Mouse (Mus musculus): ENCODE results near the gene BC107364. TPM values are rescaled to one million over a fixed set of nuclear protein-coding genes. Genes with fewer than 3 reads are reported as not detected.
"Not testable (repeated sequence)": the region's sequence is repeated elsewhere in the genome, so short reads cannot be mapped to it uniquely, and the experiment has no call there.

The BC107364 gene
- polyA plus RNA-seq, 1 experiment from 2014 or later: not detected

DNA sequence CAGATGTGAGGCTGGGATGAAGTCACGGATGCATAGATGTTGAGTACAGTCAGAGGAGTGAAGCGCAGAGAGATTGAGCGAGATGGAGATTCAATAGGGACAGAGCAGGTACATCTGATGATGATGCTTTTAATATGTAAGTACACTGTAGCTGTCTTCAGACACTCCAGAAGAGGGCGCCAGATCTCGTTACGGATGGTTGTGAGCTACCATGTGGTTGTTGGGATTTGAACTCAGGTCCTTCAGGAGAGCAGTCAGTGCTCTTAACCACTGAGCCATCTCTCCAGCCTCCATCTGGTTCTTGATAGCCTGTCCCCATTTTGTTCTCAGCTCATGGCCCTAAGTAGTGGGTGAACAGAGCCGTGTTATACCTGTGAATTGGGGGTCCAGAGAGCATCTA, 30.9 kb upstream of the BC107364 start:
- 53% methylated on average over 7 of the region's 7 CpGs for WGBS
- not testable (repeated sequence) for ATAC-seq (ENCODE audit: low read depth); H3K4me3 ChIP-seq; H3K36me3 ChIP-seq; H3K27ac ChIP-seq (replicated peaks); H3K9ac ChIP-seq; H3K4me1 ChIP-seq (replicated peaks); H3K4me2 ChIP-seq; H3K9me3 ChIP-seq
- peaks cover 35% of the 10 kb centered on the region for H3K27me3 ChIP-seq

DNA sequence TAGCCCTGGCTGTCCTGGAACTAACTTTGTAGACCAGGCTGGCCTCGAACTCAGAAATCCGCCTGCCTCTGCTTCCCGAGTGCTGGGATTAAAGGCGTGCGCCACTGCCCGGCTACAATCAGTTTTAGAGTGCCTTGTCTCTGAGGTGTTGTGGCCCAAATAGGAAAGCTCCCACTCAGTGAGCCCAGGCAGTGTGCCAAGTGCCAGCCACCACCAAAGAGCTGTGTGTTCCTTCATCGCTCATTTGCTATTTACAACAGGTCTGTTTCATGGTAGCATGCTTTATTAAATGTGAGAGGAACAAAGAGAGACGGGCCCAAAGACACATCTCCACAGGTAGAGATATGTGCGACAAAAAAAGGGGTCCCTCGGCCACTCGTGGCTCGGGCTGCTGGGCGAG, 30.3 kb upstream of the BC107364 start:
- no peak for ATAC-seq (ENCODE audit: low read depth)
- no peaks in the 10 kb centered on the region for H3K9me3 ChIP-seq

DNA sequence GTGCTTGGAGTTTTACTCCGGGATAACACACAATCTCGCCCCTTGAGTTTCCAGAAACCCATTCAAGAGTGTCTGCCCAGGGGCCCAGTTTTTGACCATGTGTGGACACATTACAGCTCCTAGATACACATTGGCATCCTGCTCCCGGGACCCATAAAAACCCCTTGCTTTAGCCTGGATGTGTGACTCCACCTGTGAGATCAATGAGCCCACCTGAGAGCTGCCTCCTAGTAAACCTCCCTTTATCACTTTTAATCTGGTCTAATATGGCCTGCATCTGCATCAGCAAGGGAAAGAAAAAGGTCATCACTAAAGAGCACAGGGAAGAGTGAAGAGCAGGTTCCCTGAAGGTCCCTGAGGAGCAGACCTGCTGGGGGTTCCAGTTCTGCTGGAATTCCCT, 29.8 kb upstream of the BC107364 start:
- H3K27me3 ChIP-seq: peaks cover 47% of the 10 kb centered on the region

More for the DNA sequence above, 30.3 kb upstream of the BC107364 start:
- H3K4me2 ChIP-seq: no peak overlapping the region
- 92% methylated on average over 13 of the region's 13 CpGs for WGBS
- H3K9ac ChIP-seq: no peak overlapping the region
- H3K4me3 ChIP-seq: no peak overlapping the region
- H3K36me3 ChIP-seq: no peaks in the 10 kb centered on the region
- peaks cover 4% of the 10 kb centered on the region; the same call in 1 of the 2 replicates for H3K4me1 ChIP-seq (replicated peaks)
- H3K27ac ChIP-seq (replicated peaks): no peak overlapping the region
- H3K27me3 ChIP-seq: peaks cover 41% of the 10 kb centered on the region

DNA sequence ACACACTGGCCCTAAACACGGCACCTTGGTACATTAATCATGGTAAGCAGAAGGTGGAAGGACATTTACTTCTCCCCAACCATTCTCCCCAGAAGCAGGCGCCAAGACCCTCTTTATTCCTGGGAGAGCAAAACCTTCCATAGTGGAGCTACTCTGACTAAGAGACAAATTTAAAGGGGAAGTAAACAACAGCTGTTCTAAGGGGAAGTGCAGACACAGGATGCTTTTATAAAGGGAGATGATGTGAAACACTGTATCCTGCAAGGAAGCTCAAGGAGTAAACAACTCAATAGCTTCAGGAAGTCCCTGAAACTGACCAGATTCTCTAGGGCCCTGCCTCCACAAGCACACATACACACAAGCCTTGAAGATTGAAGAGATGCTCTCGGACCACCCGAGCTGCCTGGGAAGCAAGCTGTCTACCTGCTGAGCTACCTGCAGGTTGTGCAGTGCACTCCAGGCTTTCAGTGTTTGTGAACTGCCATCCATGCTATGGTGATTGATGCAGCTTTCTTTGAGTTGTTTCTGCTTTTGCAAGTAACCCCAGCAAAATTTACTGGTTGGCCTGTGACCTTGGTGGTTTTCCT, 28.7 kb upstream of the BC107364 start:
- Histone ChIP-seq H3K36me3 (no peaks in the 10 kb centered on the region), H3K4me3 (no peak overlapping the region), H3K9me3 (no peaks in the 10 kb centered on the region), H3K27ac (replicated peaks) (no peak overlapping the region), H3K27me3 (peaks cover 56% of the 10 kb centered on the region), H3K9ac (no peak overlapping the region), H3K4me1 (replicated peaks) (no peaks in the 10 kb centered on the region), H3K4me2 (no peak overlapping the region)
- no peak for ATAC-seq (ENCODE audit: low read depth)
- WGBS: 80% methylated on average over 4 of the region's 4 CpGs

More for the DNA sequence above, 29.8 kb upstream of the BC107364 start:
- H3K4me2 ChIP-seq: no peak overlapping the region
- no peak overlapping the region for H3K27ac ChIP-seq (replicated peaks)
- no peaks in the 10 kb centered on the region for H3K4me1 ChIP-seq (replicated peaks)
- no peak overlapping the region for H3K4me3 ChIP-seq
- WGBS: 83% methylated on average over 3 of the region's 3 CpGs
- no peaks in the 10 kb centered on the region for H3K36me3 ChIP-seq
- no peak overlapping the region for H3K9ac ChIP-seq
- ATAC-seq (ENCODE audit: low read depth): no peak
- H3K9me3 ChIP-seq: no peaks in the 10 kb centered on the region

DNA sequence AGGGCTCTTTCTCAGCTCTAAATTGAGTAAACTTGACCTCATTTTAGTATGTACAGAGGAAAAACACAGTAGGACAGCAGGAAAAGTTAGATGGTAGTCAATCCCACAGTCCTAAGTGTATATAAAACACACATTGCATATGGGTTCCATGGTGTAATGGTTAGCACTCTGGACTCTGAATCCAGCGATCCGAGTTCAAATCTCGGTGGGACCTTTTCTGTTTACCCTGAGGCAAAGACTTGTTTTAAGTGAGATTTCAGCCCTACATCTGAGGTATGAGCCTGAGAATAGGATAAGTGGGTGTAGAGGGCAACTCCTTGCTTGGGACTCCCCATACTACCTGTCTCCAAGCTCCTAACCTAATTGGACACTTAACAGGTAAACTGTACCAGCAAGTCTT, 27.1 kb upstream of the BC107364 start:
- Histone ChIP-seq H3K36me3 (no peaks in the 10 kb centered on the region), H3K4me3 (no peak overlapping the region), H3K9ac (no peak overlapping the region), H3K9me3 (no peaks in the 10 kb centered on the region), H3K4me1 (replicated peaks) (peaks cover 10% of the 10 kb centered on the region), H3K27me3 (peaks cover 59% of the 10 kb centered on the region), H3K27ac (replicated peaks) (no peak overlapping the region), H3K4me2 (no peak overlapping the region)
- ATAC-seq (ENCODE audit: low read depth): no peak
- 24% methylated on average over 3 of the region's 3 CpGs for WGBS

DNA sequence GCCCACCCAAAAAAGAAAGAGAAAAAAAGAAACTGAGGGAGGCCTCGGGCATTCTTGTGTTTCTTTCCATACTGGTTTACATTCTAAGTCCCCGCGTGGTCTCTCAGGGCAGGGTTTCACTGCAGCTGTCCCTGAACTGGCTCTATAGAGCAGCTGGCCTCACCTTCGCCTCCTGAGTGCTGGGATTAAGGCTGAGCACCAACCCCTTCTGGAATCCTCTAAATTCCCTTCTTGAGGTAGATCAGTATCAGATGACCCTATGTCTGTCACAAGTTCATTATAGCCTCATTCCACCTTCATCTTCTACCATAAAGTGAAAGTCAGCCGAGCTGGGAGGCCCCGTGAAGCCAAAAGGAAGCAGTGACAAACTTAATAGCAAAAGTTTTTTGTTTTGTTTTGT, 25.5 kb upstream of the BC107364 start:
- H3K36me3 ChIP-seq: no peaks in the 10 kb centered on the region
- H3K4me3 ChIP-seq: no peak overlapping the region
- 68% methylated on average over 6 of the region's 6 CpGs for WGBS
- peaks cover 10% of the 10 kb centered on the region for H3K4me1 ChIP-seq (replicated peaks)
- peaks cover 68% of the 10 kb centered on the region for H3K27me3 ChIP-seq
- no peak for ATAC-seq (ENCODE audit: low read depth)
- H3K9ac ChIP-seq: no peak overlapping the region
- no peak overlapping the region for H3K4me2 ChIP-seq
- H3K9me3 ChIP-seq: no peaks in the 10 kb centered on the region
- no peak overlapping the region for H3K27ac ChIP-seq (replicated peaks)

DNA sequence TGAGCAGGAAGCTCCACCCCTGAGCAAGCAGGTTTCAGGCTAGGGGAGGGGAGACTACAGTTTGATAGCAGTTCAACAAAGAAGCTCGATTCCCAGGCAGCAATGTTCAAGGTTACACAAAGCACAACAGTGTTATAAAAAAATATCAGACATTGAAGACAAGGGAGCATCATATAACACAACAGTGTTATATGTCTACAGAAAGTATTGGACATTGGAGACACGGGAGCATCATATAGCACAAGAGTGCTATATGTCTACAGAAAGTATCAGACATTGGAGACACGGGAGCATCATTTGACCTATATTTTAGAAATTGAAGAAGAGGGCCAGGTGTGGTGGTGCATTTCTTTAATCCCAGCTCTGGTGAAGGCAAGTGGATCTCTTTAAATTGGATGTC, 25.0 kb upstream of the BC107364 start:
- no peak overlapping the region for H3K4me2 ChIP-seq
- no peaks in the 10 kb centered on the region for H3K36me3 ChIP-seq
- peaks cover 10% of the 10 kb centered on the region for H3K4me1 ChIP-seq (replicated peaks)
- 46% methylated on average over 3 of the region's 3 CpGs for WGBS
- peaks cover 73% of the 10 kb centered on the region for H3K27me3 ChIP-seq
- H3K4me3 ChIP-seq: no peak overlapping the region
- H3K9me3 ChIP-seq: no peaks in the 10 kb centered on the region
- no peak for ATAC-seq (ENCODE audit: low read depth)
- no peak overlapping the region for H3K9ac ChIP-seq
- no peak overlapping the region for H3K27ac ChIP-seq (replicated peaks)

DNA sequence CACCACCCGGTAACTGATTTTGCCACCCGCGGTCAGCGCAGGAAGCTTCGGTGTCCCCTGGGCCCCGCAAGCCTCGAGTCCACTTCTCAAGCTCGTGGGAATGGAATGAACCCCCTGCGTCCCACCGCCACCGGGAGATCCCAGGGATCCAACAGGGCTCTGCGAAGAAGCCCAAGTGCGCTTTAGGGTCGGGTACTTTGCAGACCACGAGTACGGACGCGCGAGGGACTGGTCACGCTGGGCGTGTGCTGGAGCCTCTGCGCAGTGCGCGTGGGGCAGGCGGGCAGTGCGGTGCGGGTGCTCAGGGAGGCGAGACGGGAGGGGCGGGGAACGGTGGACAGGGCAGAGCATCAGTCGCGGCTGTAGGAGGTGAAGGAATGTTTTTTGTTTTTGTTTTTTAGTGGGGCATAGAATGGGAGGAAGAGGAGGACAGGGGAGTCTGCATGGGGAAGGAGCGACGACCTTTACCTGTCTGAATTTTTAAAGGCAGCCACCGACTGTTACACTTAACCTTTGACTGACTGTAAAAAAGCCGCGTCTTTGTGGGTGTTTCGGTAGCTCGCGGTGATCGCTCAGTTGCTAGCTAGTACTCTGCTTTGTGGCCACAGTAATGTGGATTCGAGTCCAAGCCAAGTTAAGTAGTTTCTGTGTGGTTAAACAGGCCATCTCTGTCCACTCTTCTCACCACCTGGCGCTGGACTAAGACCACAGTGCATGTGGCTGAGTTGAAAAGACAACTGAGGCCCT, 23.0 kb upstream of the BC107364 start:
- peak overlapping the region; percentile 62 for H3K4me2 ChIP-seq
- peak overlapping the region; percentile 36 for H3K4me3 ChIP-seq
- H3K9ac ChIP-seq: peak overlapping the region; percentile 60
- H3K27me3 ChIP-seq: peaks cover 78% of the 10 kb centered on the region
- 1% methylated on average over 44 of the region's 44 CpGs for WGBS
- H3K9me3 ChIP-seq: no peaks in the 10 kb centered on the region
- no peaks in the 10 kb centered on the region for H3K36me3 ChIP-seq
- ATAC-seq (ENCODE audit: low read depth): no peak
- peaks cover 10% of the 10 kb centered on the region for H3K4me1 ChIP-seq (replicated peaks)
- no peak overlapping the region for H3K27ac ChIP-seq (replicated peaks)

DNA sequence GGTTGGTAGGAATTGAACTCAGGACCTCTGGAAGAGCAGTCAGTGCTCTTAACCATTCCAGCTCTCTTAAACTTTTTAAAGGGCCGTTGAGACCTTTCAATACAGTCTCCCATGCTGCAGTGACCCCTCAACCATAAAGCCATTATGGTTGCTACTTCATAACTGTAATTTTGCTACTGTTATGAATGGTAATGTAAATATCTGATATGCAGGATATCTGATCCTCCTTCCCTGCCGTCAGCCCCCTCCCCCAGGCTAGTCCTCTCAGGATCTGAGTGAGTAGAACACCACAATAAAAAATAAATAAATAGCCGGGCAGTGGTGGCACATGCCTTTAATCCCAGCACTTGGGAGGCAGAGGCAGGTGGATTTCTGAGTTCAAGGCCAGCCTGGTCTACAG, 21.4 kb upstream of the BC107364 start:
- ATAC-seq (ENCODE audit: low read depth); H3K9ac ChIP-seq; H3K4me3 ChIP-seq: not testable (repeated sequence)

DNA sequence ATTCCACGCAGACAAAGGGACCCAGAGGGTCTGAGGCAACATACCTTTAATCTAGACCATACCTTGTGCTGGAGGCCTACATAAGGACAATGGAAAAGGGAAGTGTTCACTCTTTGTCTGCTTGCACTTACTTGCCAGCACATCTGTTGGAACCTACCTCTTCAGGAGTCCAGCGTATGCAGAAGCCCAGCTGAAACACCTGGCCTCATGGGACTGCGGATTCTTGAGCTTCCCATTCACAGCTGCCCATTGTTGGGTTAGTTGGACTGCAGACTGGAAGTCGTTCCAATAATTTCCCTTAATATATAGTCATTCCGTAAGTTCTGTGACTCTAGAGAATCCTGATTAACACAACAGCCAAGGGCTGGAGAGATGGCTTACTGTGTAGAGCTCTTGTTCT, 20.0 kb upstream of the BC107364 start:
- Histone ChIP-seq H3K9me3 (no peaks in the 10 kb centered on the region), H3K9ac (no peak overlapping the region), H3K4me1 (replicated peaks) (peaks cover 10% of the 10 kb centered on the region), H3K36me3 (no peaks in the 10 kb centered on the region), H3K27me3 (peaks cover 67% of the 10 kb centered on the region), H3K4me2 (no peak overlapping the region), H3K27ac (replicated peaks) (no peak overlapping the region), H3K4me3 (no peak overlapping the region)
- no peak for ATAC-seq (ENCODE audit: low read depth)
- 88% methylated on average over 5 of the region's 5 CpGs for WGBS

More for the DNA sequence above, 21.4 kb upstream of the BC107364 start:
- H3K27me3 ChIP-seq: peaks cover 81% of the 10 kb centered on the region
- H3K4me2 ChIP-seq; H3K4me1 ChIP-seq (replicated peaks); H3K36me3 ChIP-seq; H3K27ac ChIP-seq (replicated peaks); H3K9me3 ChIP-seq: not testable (repeated sequence)
- 79% methylated on average over 3 of the region's 3 CpGs for WGBS

DNA sequence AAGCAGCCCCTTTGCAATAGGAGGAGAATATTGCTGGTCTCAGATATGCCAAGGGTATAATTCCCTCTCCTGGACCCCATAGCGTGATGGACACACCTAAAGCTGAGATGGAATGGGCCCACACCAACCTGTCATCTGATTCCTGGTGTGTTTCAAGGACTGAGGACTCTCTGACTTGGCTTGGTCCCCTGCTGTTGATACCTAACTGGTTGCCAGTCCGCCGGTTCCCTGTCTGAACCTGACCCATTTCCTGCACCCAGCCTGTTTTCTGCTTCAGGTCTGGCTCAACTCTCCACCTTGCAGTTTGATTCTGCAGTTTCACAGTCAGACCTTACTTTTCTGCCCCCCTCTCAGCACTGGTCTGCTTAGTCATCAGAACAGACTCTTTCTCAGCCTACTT, 17.5 kb upstream of the BC107364 start:
- H3K27me3 ChIP-seq: peaks cover 64% of the 10 kb centered on the region
- H3K27ac ChIP-seq (replicated peaks): no peak overlapping the region
- 91% methylated on average over 3 of the region's 3 CpGs for WGBS
- H3K9ac ChIP-seq: no peak overlapping the region
- H3K4me3 ChIP-seq: no peak overlapping the region
- H3K4me1 ChIP-seq (replicated peaks): peaks cover under 1% of the 10 kb centered on the region
- no peaks in the 10 kb centered on the region for H3K36me3 ChIP-seq
- H3K9me3 ChIP-seq: no peaks in the 10 kb centered on the region
- no peak overlapping the region for H3K4me2 ChIP-seq
- ATAC-seq (ENCODE audit: low read depth): no peak

DNA sequence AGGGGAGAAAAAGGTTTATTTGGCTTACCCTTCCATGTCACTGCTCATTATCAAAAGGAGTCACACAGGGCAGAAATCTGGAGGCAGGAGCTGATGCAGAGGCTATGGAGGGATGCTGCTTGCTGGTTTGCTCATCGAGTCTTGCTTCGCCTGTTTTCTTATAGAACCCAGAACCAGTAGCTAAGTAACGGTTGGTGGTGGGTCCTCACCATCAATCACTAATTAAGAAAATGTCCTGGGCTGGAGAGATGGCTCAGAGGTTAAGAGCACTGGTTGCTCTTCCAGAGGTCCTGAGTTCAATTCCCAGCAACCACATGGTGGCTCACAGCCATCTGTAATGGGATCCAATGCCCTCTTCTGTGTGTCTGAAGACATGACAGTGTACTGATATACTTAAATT, 16.2 kb upstream of the BC107364 start:
- not testable (repeated sequence) for H3K4me3 ChIP-seq; H3K9ac ChIP-seq; H3K36me3 ChIP-seq; H3K9me3 ChIP-seq; H3K27ac ChIP-seq (replicated peaks); H3K4me2 ChIP-seq; H3K4me1 ChIP-seq (replicated peaks); ATAC-seq (ENCODE audit: low read depth)
- 88% methylated on average over 3 of the region's 3 CpGs for WGBS
- peaks cover 62% of the 10 kb centered on the region for H3K27me3 ChIP-seq

DNA sequence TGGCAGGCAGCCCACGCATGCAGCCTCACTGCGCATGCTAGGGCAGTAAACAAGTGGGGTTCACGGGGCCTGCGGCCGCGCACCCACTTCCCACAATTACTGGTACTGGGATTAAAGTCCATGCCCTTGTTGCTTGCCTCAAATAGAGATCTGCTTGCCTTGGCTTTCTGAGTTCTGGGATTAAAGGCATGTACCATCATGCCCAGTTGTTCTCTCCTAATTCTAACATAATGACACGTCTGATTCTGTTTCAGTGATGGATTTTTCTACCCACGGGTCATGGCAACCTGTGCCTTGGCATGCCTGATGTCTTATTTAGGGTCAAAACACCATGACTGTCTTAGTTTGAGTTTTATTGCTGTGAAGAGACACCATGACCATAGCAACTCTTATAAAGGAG, 15.5 kb upstream of the BC107364 start:
- H3K36me3 ChIP-seq: no peaks in the 10 kb centered on the region
- ATAC-seq (ENCODE audit: low read depth): no peak
- H3K9ac ChIP-seq: no peak overlapping the region
- peaks cover 55% of the 10 kb centered on the region for H3K27me3 ChIP-seq
- 93% methylated on average over 8 of the region's 8 CpGs for WGBS
- no peak overlapping the region for H3K4me2 ChIP-seq
- no peaks in the 10 kb centered on the region for H3K4me1 ChIP-seq (replicated peaks)
- H3K9me3 ChIP-seq: no peaks in the 10 kb centered on the region
- H3K4me3 ChIP-seq: no peak overlapping the region
- H3K27ac ChIP-seq (replicated peaks): no peak overlapping the region
